Mouse (Mus musculus) thymus, adult 2 months (tissue): ENCODE measurements around the gene Cog3.

Experiments used
- CTCF ChIP-seq: fragments of 200-500 bp; IDR thresholded peaks from 2 replicates; pipeline ENCODE4 v1.5.1; 2012; ENCODE audit warnings: mild to moderate bottlenecking, control low read depth, low read length, moderate library complexity, borderline replicate concordance; ENCODE audit not compliant: control insufficient read depth, poor library complexity, insufficient read depth; ENCODE audit errors: extremely low read depth
- POLR2A ChIP-seq: fragments of 200-500 bp; IDR thresholded peaks from 2 replicates; pipeline ENCODE4 v1.6.1; 2012; ENCODE audit warnings: mild to moderate bottlenecking, low read length, control low read depth, moderate library complexity; ENCODE audit not compliant: control insufficient read depth, poor library complexity, insufficient read depth; ENCODE audit errors: extremely low read depth

DNA sequence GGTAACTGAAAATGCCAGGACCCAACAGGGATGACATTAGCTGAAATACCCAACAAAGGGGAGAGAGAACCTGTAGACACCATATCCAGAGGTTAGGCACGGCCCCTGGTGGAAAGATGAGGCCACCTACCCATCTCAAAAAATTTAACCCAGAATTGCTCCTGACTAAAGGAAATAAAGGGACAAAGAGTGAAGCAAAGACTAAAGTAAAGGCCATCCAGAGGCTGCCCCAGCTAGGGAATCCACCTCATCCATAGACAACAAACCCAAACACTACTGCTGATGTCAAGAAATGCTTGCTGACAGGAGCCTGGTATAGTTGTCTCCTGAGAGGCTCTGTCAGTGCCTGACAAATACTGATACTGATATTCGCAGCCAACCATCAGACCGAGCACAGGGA lies 42.6 kb downstream of the Cog3 start:
- no peak for TF ChIP-seq CTCF
- no peak for TF ChIP-seq POLR2A
